In the genomic region with DNA sequence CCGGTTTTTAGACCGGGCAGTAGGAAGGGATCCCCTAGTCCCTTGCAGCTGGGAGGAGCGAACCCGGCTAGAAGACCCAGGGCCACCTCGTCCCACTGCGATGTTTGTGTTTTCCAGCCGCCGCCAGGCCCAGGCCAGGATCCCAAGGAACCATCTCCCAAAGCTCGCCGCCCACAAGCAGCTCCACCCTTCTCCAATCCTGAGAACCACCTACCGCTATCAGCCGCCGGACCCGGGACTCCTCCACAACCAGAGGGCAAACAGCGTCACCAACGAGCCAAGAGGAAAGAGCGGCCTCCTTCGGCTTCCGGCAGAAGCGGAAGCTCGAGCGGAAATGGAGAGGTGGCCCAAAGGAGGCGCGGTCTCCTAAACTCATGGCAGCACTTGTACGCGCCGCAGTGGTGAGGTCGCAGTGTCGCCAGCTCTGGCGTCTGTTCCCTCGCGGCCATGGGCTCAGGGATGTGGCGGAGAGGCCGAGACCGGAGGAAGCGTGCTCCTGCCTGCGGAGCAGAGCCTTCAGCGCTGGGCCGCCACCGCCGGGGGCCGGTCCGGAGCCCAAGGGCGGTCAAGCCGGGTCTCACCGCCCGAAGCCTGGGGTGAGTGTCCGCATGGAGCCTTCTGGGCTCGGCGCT, we compare ENCODE assay signal across 8 mouse cellular contexts. TPM values are rescaled to one million over a fixed set of nuclear protein-coding genes. Genes with fewer than 3 reads are reported as not detected.
DNase-seq lines count a peak whose midpoint lies in the region; ATAC-seq lines count a peak whose summit lies in the region.

Gene Adprm (minus strand): TSS at position 274 of the 632 bp plus-strand sequence.
Gene Sco1 (plus strand): TSS at position 350 of the 632 bp plus-strand sequence.

- H3K4me2 ChIP-seq in kidney, embryonic 15.5 days: peak within 1 kb of the TSS; percentile 69

- H3K27me3 ChIP-seq in heart, embryonic 10.5 days (ENCODE audit: insufficient read depth, poor library complexity, severe bottlenecking): no peaks in the 10 kb centered on the region
- no peaks in the 10 kb centered on the region for H3K27me3 ChIP-seq in kidney, embryonic 15.5 days

- H3K4me3 ChIP-seq in heart, embryonic 10.5 days: peak within 1 kb of the TSS; percentile 98
- peak within 1 kb of the TSS; percentile 100 for H3K4me3 ChIP-seq in kidney, embryonic 15.5 days (replicated peaks)

- peaks cover 17% of the 10 kb centered on the region for H3K4me1 ChIP-seq in heart, embryonic 10.5 days
- peaks cover 15% of the 10 kb centered on the region for H3K4me1 ChIP-seq in kidney, embryonic 15.5 days

- no peaks in the 10 kb centered on the region for H3K9me3 ChIP-seq in heart, embryonic 10.5 days
- H3K9me3 ChIP-seq in kidney, embryonic 15.5 days (replicated peaks): no peaks in the 10 kb centered on the region

- H3K36me3 ChIP-seq in heart, embryonic 10.5 days: peaks cover 42% of the 10 kb centered on the region
- H3K36me3 ChIP-seq in kidney, embryonic 15.5 days: peaks cover 27% of the 10 kb centered on the region

- ATAC-seq in erythroblast, adult 5-6 weeks (replicated peaks; ENCODE audit: low FRiP score, poor library complexity, severe bottlenecking): peak; percentile 99
- peak; percentile 94 for ATAC-seq in kidney, embryonic 15.5 days (replicated peaks; ENCODE audit: low FRiP score)
- peak; percentile 99 for ATAC-seq in monocyte, adult 5-6 weeks (replicated peaks; ENCODE audit: insufficient number of reproducible peaks, low FRiP score, low TSS enrichment, poor library complexity, severe bottlenecking)

- peak within 1 kb of the TSS; percentile 95 for H3K27ac ChIP-seq in heart, embryonic 10.5 days
- peak within 1 kb of the TSS; percentile 91 for H3K27ac ChIP-seq in kidney, embryonic 15.5 days

- peak within 1 kb of the TSS; percentile 94 for H3K9ac ChIP-seq in kidney, embryonic 15.5 days

- peak; percentile 82 to 84 for DNase-seq in B cell, adult 2 months
- peak; percentile 96 for DNase-seq in brain, adult 2 months (ENCODE audit: low read depth, low spot score)
- DNase-seq in heart, embryonic 10.5 days (ENCODE audit: low spot score): peak; percentile 96
- DNase-seq in liver: peak; percentile 91
- DNase-seq in spleen, postnatal 4 days (ENCODE audit: low spot score in 2 of 2): peak; percentile 87 to 93

- under 1% methylated on average over 50 of the region's 50 CpGs for WGBS in heart, embryonic 10.5 days
- WGBS in kidney, embryonic 15.5 days: under 1% methylated on average over 50 of the region's 50 CpGs

RNA-seq across cellular contexts. Expression of gene Adprm, which starts in this region (rescaled TPM):
- total RNA-seq in erythroblast, adult 5-6 weeks (2015; ENCODE audit: low replicate concordance): 9.6 and 13.2 TPM in 2 replicates
- 8.3 and 8.5 TPM in 2 replicates for total RNA-seq in erythroblast, adult 5-6 weeks (2017; ENCODE audit: low replicate concordance)
- 21.7 and 22.6 TPM in 2 replicates for polyA plus RNA-seq in heart, embryonic 10.5 days (2016; fragmentation: Nextera tagmentation; extraction: Ambion mirVana)
- 21.1 and 24.6 TPM in 2 replicates for polyA plus RNA-seq in kidney, embryonic 15.5 days (2015; fragmentation: Nextera tagmentation; extraction: Ambion mirVana)
- 32.8 to 44.4 TPM (median 35.9 TPM) in 3 replicates for total RNA-seq in monocyte, adult 5-6 weeks (2017)

RNA-seq across cellular contexts. Expression of gene Sco1, which starts in this region (rescaled TPM):
- 2.7 and 2.9 TPM in 2 replicates for total RNA-seq in erythroblast, adult 5-6 weeks (2015; ENCODE audit: low replicate concordance)
- 4.0 and 4.9 TPM in 2 replicates for total RNA-seq in erythroblast, adult 5-6 weeks (2017; ENCODE audit: low replicate concordance)
- polyA plus RNA-seq in heart, embryonic 10.5 days (2016; fragmentation: Nextera tagmentation; extraction: Ambion mirVana): 21.7 and 26.6 TPM in 2 replicates
- polyA plus RNA-seq in kidney, embryonic 15.5 days (2015; fragmentation: Nextera tagmentation; extraction: Ambion mirVana): 17.8 and 19.2 TPM in 2 replicates
- 13.8 to 17.9 TPM (median 14.6 TPM) in 3 replicates for total RNA-seq in monocyte, adult 5-6 weeks (2017)

Comparison
In these comparisons a context has a peak if more than half of its experiments do, and no peak if none do; other contexts are left out.
1. Peak in every context shown above with its lines: DNase-seq, ATAC-seq, H3K4me3 ChIP-seq and H3K27ac ChIP-seq.